Mouse (Mus musculus) small intestine, adult 2 months (tissue): Measurements from ENCODE around the gene Cfap99.

Experiments
- CTCF ChIP-seq: fragments of 200-500 bp; IDR thresholded peaks from 2 replicates; pipeline ENCODE4 v1.5.1; 2012; ENCODE audit warnings: low read depth, mild to moderate bottlenecking, control low read depth, inconsistent platforms, low read length, moderate library complexity, mixed read lengths; ENCODE audit not compliant: insufficient replicate concordance, insufficient read length; ENCODE audit errors: extremely low read depth
- POLR2A ChIP-seq: fragments of 200-500 bp; IDR thresholded peaks from 2 replicates; pipeline ENCODE4 v1.6.1; 2012; ENCODE audit warnings: low read depth, mild to moderate bottlenecking, control low read depth, inconsistent platforms, low read length, moderate library complexity

- TF ChIP-seq CTCF (no peak), POLR2A (no peak)
These were observed 46.0 kb upstream of the Cfap99 start for GRCm38 (mm10) chr5:34242224-34242963.
